ENCODE assay signal across 9 mouse cellular contexts in the genomic region with DNA sequence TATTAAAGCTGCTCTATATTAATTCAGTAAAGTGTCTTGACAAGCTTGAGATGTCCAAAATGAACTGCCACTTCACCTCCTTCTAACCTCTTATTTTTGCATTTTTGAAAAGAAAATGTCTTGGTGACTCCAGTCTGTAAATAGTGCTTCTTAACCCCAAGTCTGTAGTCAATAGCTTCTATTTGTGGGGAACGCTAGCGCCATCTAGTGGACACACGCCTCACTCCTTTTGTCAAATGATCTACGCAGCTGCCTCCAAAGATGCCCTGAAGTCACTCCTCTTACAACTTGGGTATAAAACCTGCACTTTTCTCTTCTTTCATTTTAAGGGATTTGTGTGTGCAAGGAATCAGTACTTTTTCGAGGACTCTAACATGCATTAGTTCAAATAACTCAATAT.
DNase-seq lines count a peak whose midpoint lies in the region; ATAC-seq lines count a peak whose summit lies in the region.
"Had no signal": no experiment of that assay in that cellular context is flagged by ENCODE, and none has a peak within 500 bp of the region (broad histone marks: within the 10 kb centered on the region; RNA-seq: fewer than 3 reads in every experiment).

No protein-coding gene starts in this region.

- H3K4me2 ChIP-seq in forebrain, embryonic 13.5 days = no peak overlapping the region
- no peak overlapping the region for H3K4me2 ChIP-seq in liver, embryonic 13.5 days
- H3K4me2 ChIP-seq: heart, embryonic 13.5 days had no signal

- H3K9ac ChIP-seq in forebrain, embryonic 13.5 days = no peak overlapping the region
- no peak overlapping the region for H3K9ac ChIP-seq in liver, embryonic 13.5 days
- H3K9ac ChIP-seq: heart, embryonic 13.5 days had no signal

- no peak overlapping the region for H3K4me3 ChIP-seq in forebrain, embryonic 13.5 days
- H3K4me3 ChIP-seq in liver, embryonic 13.5 days (replicated peaks) = no peak overlapping the region
- H3K4me3 ChIP-seq: heart, embryonic 13.5 days had no signal

- 0 out of 2 replicates have a peak, but pooled peaks cover 2% of the 10 kb centered on the region for H3K4me1 ChIP-seq in forebrain, embryonic 13.5 days
- no peaks in the 10 kb centered on the region for H3K4me1 ChIP-seq in liver, embryonic 13.5 days (replicated peaks)

- H3K27me3 ChIP-seq in forebrain, embryonic 13.5 days = peaks cover 16% of the 10 kb centered on the region
- no peaks in the 10 kb centered on the region for H3K27me3 ChIP-seq in liver, embryonic 13.5 days
- H3K27me3 ChIP-seq: heart, embryonic 13.5 days had no signal

- no peaks in the 10 kb centered on the region for H3K9me3 ChIP-seq in forebrain, embryonic 13.5 days (replicated peaks)
- H3K9me3 ChIP-seq in liver, embryonic 13.5 days (replicated peaks) = no peaks in the 10 kb centered on the region
- H3K9me3 ChIP-seq: heart, embryonic 13.5 days had no signal

- peak; percentile 77 for ATAC-seq in forebrain, embryonic 13.5 days
- no peak for ATAC-seq in liver, embryonic 13.5 days (ENCODE audit: low read depth)

- no peaks in the 10 kb centered on the region for H3K36me3 ChIP-seq in forebrain, embryonic 13.5 days (ENCODE audit: poor library complexity, severe bottlenecking)
- H3K36me3 ChIP-seq in liver, embryonic 13.5 days = no peaks in the 10 kb centered on the region
- H3K36me3 ChIP-seq: heart, embryonic 13.5 days had no signal

- DNase-seq in 3T3-L1 (ENCODE audit: low read depth, low spot score) = peak; percentile 75
- peak; percentile 84 for DNase-seq in ES-CJ7 (ENCODE audit: low read depth, low spot score)
- DNase-seq in c-Kit-positive CD71-positive TER-119-positive erythroid progenitor cells, embryonic 14.5 days (ENCODE audit: low spot score) = peak; percentile 24
- peak; percentile 63 for DNase-seq in kidney, adult 9 months
- DNase-seq in liver, embryonic 13.5 days = peak; percentile 1
- peak; percentile 10 for DNase-seq in ovary, postnatal 10 days (ENCODE audit: low spot score)
- DNase-seq in yolk sac, embryonic 10.5 days (ENCODE audit: low spot score) = peak; percentile 29

- 2% methylated on average over 5 of the region's 5 CpGs for WGBS in forebrain, embryonic 13.5 days
- 4% methylated on average over 5 of the region's 5 CpGs for WGBS in liver, embryonic 13.5 days (ENCODE audit: insufficient replicate concordance)

- no peak overlapping the region for H3K27ac ChIP-seq in forebrain, embryonic 13.5 days
- no peak overlapping the region for H3K27ac ChIP-seq in liver, embryonic 13.5 days
- H3K27ac ChIP-seq: heart, embryonic 13.5 days had no signal

Comparison
In these comparisons a context has a peak if more than half of its experiments do, and no peak if none do; other contexts are left out.
1. DNase-seq: peak in every context shown above with its lines; median percentile 84 in ES-CJ7; 75 in 3T3-L1; 63 in kidney, adult 9 months; 29 in yolk sac, embryonic 10.5 days; 24 in c-Kit-positive CD71-positive TER-119-positive erythroid progenitor cells, embryonic 14.5 days; 10 in ovary, postnatal 10 days; 1 in liver, embryonic 13.5 days.